Mouse (Mus musculus) cerebellum, postnatal 36 days (tissue): ENCODE results near the gene Naa38.
A peak's percentile ranks its signal among the peaks of the same experiment; 100 is the strongest.

Experiments used
- DNase-seq, 2 experiments: peaks; one replicate each; pipeline ENCODE4 v3.0.0; 2021 to 2022; ENCODE audit warnings: mixed read lengths in 2 of 2

Naa38 gene

GRCm38 (mm10) chr11:69401210-69401637 is 5.9 kb downstream of the Naa38 start:
- DNase-seq: peak; percentile 93 to 95

- DNase-seq: no peak
Measured at GRCm38 (mm10) chr11:69401987-69402386, 6.7 kb downstream of the Naa38 start.

- DNase-seq: peak in 1 of 2 experiments; percentile 18
Measured at GRCm38 (mm10) chr11:69403691-69404594, 8.7 kb downstream of the Naa38 start.

- DNase-seq: no peak
Measured at GRCm38 (mm10) chr11:69404595-69405396, 9.5 kb downstream of the Naa38 start.

- DNase-seq: no peak
Measured at GRCm38 (mm10) chr11:69405397-69406200, 10.3 kb downstream of the Naa38 start.

GRCm38 (mm10) chr11:69406282-69406681 is 11.0 kb downstream of the Naa38 start:
- no peak for DNase-seq

GRCm38 (mm10) chr11:69406867-69407723 is 11.8 kb downstream of the Naa38 start:
- DNase-seq: no peak

- no peak for DNase-seq
Measured at GRCm38 (mm10) chr11:69407724-69408004, 12.4 kb downstream of the Naa38 start.

- peak; percentile 79 to 82 for DNase-seq
Measured at GRCm38 (mm10) chr11:69408541-69409377, 13.5 kb downstream of the Naa38 start.

- DNase-seq: peak; percentile 67 to 76
Measured at GRCm38 (mm10) chr11:69409378-69410044, 14.2 kb downstream of the Naa38 start.

GRCm38 (mm10) chr11:69410045-69410309 is 14.7 kb downstream of the Naa38 start:
- peak in 1 of 2 experiments; percentile 44 for DNase-seq

GRCm38 (mm10) chr11:69410310-69411072 is 15.2 kb downstream of the Naa38 start:
- DNase-seq: peak in 1 of 2 experiments; percentile 30

- peak; percentile 94 to 95 for DNase-seq
Measured at GRCm38 (mm10) chr11:69411073-69411535, 15.8 kb downstream of the Naa38 start.

GRCm38 (mm10) chr11:69411538-69412203 is 16.4 kb downstream of the Naa38 start:
- DNase-seq: peak in 1 of 2 experiments; percentile 69

- DNase-seq: no peak
Measured at GRCm38 (mm10) chr11:69412548-69412947, 17.3 kb downstream of the Naa38 start.

- peak; percentile 52 to 76 for DNase-seq
Measured at GRCm38 (mm10) chr11:69413221-69414181, 18.2 kb downstream of the Naa38 start, which contains the start of gene Kdm6b. TSS of gene Kdm6b (minus strand) at chr11:69413675.

- no peak for DNase-seq
Measured at GRCm38 (mm10) chr11:69414421-69415326, 19.4 kb downstream of the Naa38 start.
